Comparison of ENCODE assay signal across 8 mouse cellular contexts in genomic region chr7:27259271-27259721, GRCm38 (mm10). TPM values are rescaled to one million over a fixed set of nuclear protein-coding genes. Genes with fewer than 3 reads are reported as not detected.
DNase-seq lines count a peak whose midpoint lies in the region; ATAC-seq lines count a peak whose summit lies in the region.

No protein-coding gene starts in this region.

- H3K9me3 ChIP-seq in forebrain, embryonic 13.5 days (replicated peaks) = no peaks in the 10 kb centered on the region
- H3K9me3 ChIP-seq in limb, embryonic 12.5 days = no peaks in the 10 kb centered on the region

- H3K36me3 ChIP-seq in forebrain, embryonic 13.5 days (ENCODE audit: poor library complexity, severe bottlenecking) = peaks cover 29% of the 10 kb centered on the region
- H3K36me3 ChIP-seq in limb, embryonic 12.5 days = peaks cover 30% of the 10 kb centered on the region

- H3K27ac ChIP-seq in forebrain, embryonic 13.5 days = peak overlapping the region; percentile 94
- H3K27ac ChIP-seq in limb, embryonic 12.5 days = peak overlapping the region; percentile 89; the same call in 1 of the 2 replicates

- peak; percentile 45 to 71 for DNase-seq in adrenal gland, adult (ENCODE audit: inconsistent age in 2 of 2, low spot score in 1 of 2)
- DNase-seq in adrenal gland, postnatal 25 days = no peak
- peak; percentile 50 for DNase-seq in right cerebral cortex, postnatal 4 days
- DNase-seq in right cerebral cortex, postnatal 25 days = no peak
- peak; percentile 53 for DNase-seq in retina, postnatal 1 day
- DNase-seq in layer of hippocampus, adult 18-20 months (ENCODE audit: low spot score in 2 of 2) = no peak

- no peaks in the 10 kb centered on the region for H3K27me3 ChIP-seq in forebrain, embryonic 13.5 days
- no peaks in the 10 kb centered on the region for H3K27me3 ChIP-seq in limb, embryonic 12.5 days

- peak overlapping the region; percentile 83 for H3K4me3 ChIP-seq in forebrain, embryonic 13.5 days
- H3K4me3 ChIP-seq in limb, embryonic 12.5 days (replicated peaks) = peak overlapping the region; percentile 91

- peak overlapping the region; percentile 92 for H3K9ac ChIP-seq in forebrain, embryonic 13.5 days
- peak overlapping the region; percentile 90 for H3K9ac ChIP-seq in limb, embryonic 12.5 days (replicated peaks)

- H3K4me2 ChIP-seq in forebrain, embryonic 13.5 days = peak overlapping the region; percentile 90
- H3K4me2 ChIP-seq in limb, embryonic 12.5 days = peak overlapping the region; percentile 77

- peaks cover 54% of the 10 kb centered on the region for H3K4me1 ChIP-seq in forebrain, embryonic 13.5 days
- H3K4me1 ChIP-seq in limb, embryonic 12.5 days (replicated peaks) = peaks cover 35% of the 10 kb centered on the region

- 0% methylated on average over 9 of the region's 9 CpGs for WGBS in forebrain, embryonic 13.5 days
- WGBS in limb, embryonic 12.5 days = 5% methylated on average over 9 of the region's 9 CpGs

- ATAC-seq in forebrain, embryonic 13.5 days = no peak
- no peak; the same call in 1 of the 2 replicates for ATAC-seq in limb, embryonic 12.5 days (ENCODE audit: insufficient number of reproducible peaks, insufficient read depth, low FRiP score, low TSS enrichment, low read depth)

RNA-seq across cellular contexts. Expression of gene Numbl, which starts 1.1 kb away (rescaled TPM):
- total RNA-seq in adrenal gland, postnatal 25 days (2021) = 8.4 and 12.6 TPM in 2 replicates
- polyA plus RNA-seq in forebrain, embryonic 13.5 days (2015; fragmentation: Nextera tagmentation; extraction: Ambion mirVana) = 31.1 and 32.3 TPM in 2 replicates
- polyA plus RNA-seq in limb, embryonic 12.5 days (2016; fragmentation: Nextera tagmentation; extraction: Ambion mirVana) = 25.3 and 26.5 TPM in 2 replicates
- 100 to 1,000 TPM; 141 to 149 TPM for total RNA-seq in layer of hippocampus, adult 18-20 months (2021)

RNA-seq across cellular contexts. Expression of gene Coq8b, which starts 26.5 kb away (rescaled TPM):
- total RNA-seq in adrenal gland, postnatal 25 days (2021) = 74.4 and 90.3 TPM in 2 replicates
- 22.3 and 25.5 TPM in 2 replicates for polyA plus RNA-seq in forebrain, embryonic 13.5 days (2015; fragmentation: Nextera tagmentation; extraction: Ambion mirVana)
- polyA plus RNA-seq in limb, embryonic 12.5 days (2016; fragmentation: Nextera tagmentation; extraction: Ambion mirVana) = 15.7 and 16.6 TPM in 2 replicates
- 10 to 100 TPM; 32.7 to 40.7 TPM for total RNA-seq in layer of hippocampus, adult 18-20 months (2021)

RNA-seq across cellular contexts. Expression of gene Itpkc, which starts 30.8 kb away (rescaled TPM):
- 15.9 and 18.3 TPM in 2 replicates for total RNA-seq in adrenal gland, postnatal 25 days (2021)
- 4.6 and 5.4 TPM in 2 replicates for polyA plus RNA-seq in forebrain, embryonic 13.5 days (2015; fragmentation: Nextera tagmentation; extraction: Ambion mirVana)
- polyA plus RNA-seq in limb, embryonic 12.5 days (2016; fragmentation: Nextera tagmentation; extraction: Ambion mirVana) = 9.3 and 9.5 TPM in 2 replicates
- total RNA-seq in layer of hippocampus, adult 18-20 months (2021) = 10 to 100 TPM; 10.6 TPM

Comparison
In these comparisons a context has a peak if more than half of its experiments do, and no peak if none do; other contexts are left out.
1. DNase-seq: peak in adrenal gland, adult (2 of 2), right cerebral cortex, postnatal 4 days (single experiment) and retina, postnatal 1 day (single experiment); none in adrenal gland, postnatal 25 days (single experiment), right cerebral cortex, postnatal 25 days (single experiment) and layer of hippocampus, adult 18-20 months (0 of 2).
2. RNA of gene Numbl, which starts 1.1 kb away (total RNA-seq): 141 to 149 TPM in layer of hippocampus, adult 18-20 months; 8.4 to 12.6 TPM in adrenal gland, postnatal 25 days; every median in the first group is over 10 times any median in the second.